Mouse (Mus musculus): ENCODE measurements at regions not wholly inside any gene's neighbourhood (a gene's known extent, or its start where the extent isn't known, plus 50 kb on each side); places are given as distances from the start of the nearest gene placed in this dataset.

GRCm38 (mm10) chr3:132022032-132022431 is 63.1 kb upstream of the Dkk2 start:
- TF ChIP-seq CTCF (conservative IDR thresholded peaks at IDR 0.05 in 1 of 2, IDR thresholded peaks at IDR 0.05 in 1 of 2; ENCODE audit: low read depth in 2 of 2, low read length in 2 of 2): no peak
- TF ChIP-seq HCFC1 (IDR thresholded peaks at IDR 0.05; ENCODE audit: low read depth, low read length): no peak
- TF ChIP-seq CHD1 (IDR thresholded peaks at IDR 0.05; ENCODE audit: low read depth, low read length): no peak
- no peak for TF ChIP-seq ETS1 (conservative IDR thresholded peaks at IDR 0.05; ENCODE audit: low read depth, low read length)
- no peak for TF ChIP-seq UBTF (IDR thresholded peaks at IDR 0.05; ENCODE audit: low read depth, low read length)
- no peak for TF ChIP-seq TCF12 (IDR thresholded peaks at IDR 0.05; ENCODE audit: low read depth, low read length)
- TF ChIP-seq PAX5 (IDR thresholded peaks at IDR 0.05; ENCODE audit: low read length): no peak
- TF ChIP-seq ZC3H11A (IDR thresholded peaks at IDR 0.05; ENCODE audit: low read depth, low read length): no peak
- TF ChIP-seq RCOR1 (conservative IDR thresholded peaks at IDR 0.05; ENCODE audit: low read depth, low read length): no peak
- no peak for TF ChIP-seq GABPA (IDR thresholded peaks at IDR 0.05; ENCODE audit: insufficient replicate concordance, low read depth, low read length)
